Mouse (Mus musculus): ENCODE data around the gene Dcun1d1.

DNA sequence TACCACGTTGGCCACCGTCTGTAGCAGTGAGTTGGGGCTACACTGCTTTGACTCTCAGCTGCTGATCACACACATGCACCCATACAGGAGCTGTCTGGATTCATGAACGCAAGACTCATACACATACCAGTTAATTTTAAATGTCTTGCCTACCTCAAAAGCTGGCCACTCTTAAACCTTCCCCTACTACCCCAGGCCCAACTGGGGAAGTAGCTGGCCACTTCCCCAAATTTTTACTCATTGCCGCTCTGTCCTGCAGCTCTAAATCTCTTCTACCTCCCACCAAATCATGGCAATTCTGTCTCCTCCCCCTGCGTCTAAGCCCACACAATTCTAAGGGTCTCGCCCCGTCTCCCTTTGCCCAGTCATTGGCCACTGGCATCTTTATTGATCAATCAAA, 11.0 kb upstream of the Dcun1d1 start:
- TF ChIP-seq CTCF (IDR thresholded peaks at IDR 0.05; ENCODE audit: insufficient read depth, low read length) (no peak), POLR2A (IDR thresholded peaks at IDR 0.05; ENCODE audit: borderline replicate concordance, extremely low read depth, low read depth, low read length) (no peak)
